Mouse (Mus musculus) retina, embryonic 14.5 days (tissue): Measurements from ENCODE around the gene H2-T23.
A peak's percentile ranks its signal among the peaks of the same experiment; 100 is the strongest.

ENCODE experiments used
- DNase-seq: peaks from one replicate; pipeline ENCODE4 v3.0.0-alpha.2; 2015; ENCODE audit warnings: low spot score

Gene H2-T23

GRCm38 (mm10) chr17:35993675-35994074 lies 39.0 kb downstream of the H2-T23 start:
- peak; percentile 91 for DNase-seq

GRCm38 (mm10) chr17:35991781-35992180 lies 40.9 kb downstream of the H2-T23 start:
- no peak for DNase-seq

GRCm38 (mm10) chr17:35981776-35982175 lies 50.9 kb downstream of the H2-T23 start:
- DNase-seq = no peak

GRCm38 (mm10) chr17:35980363-35980754 lies 52.3 kb downstream of the H2-T23 start:
- peak; percentile 70 for DNase-seq
